Mouse (Mus musculus) 3T3-L1 (cell line): ENCODE data around the gene Dcaf10.
"Not testable (repeated sequence)": the region's sequence is repeated elsewhere in the genome, so short reads cannot be mapped to it uniquely, and the experiment has no call there.

Experiments
- DNase-seq: peaks from one replicate; pipeline ENCODE4 v3.0.0-alpha.2; 2015; ENCODE audit warnings: low read depth, low spot score

The Dcaf10 gene

DNA sequence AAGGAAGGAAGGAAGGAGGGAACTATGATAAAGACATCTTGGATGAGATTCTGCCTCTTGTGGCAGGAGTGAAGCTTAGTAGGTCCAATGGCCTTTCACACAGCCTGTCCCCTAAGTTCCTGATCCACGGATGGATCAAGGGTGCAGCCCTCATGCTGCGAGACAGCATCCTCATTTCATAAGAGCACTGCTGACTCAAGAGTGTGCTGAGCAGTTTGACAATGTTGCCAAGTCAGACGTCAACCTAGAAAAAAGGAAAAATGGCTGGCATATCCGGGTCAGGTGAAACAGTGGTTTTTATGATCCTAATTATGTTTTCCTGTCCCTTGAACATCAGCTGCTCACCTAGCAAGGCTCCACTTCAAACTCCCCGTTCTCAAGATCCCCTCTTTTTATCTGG lies 51.8 kb downstream of the Dcaf10 start:
- no peak for DNase-seq

DNA sequence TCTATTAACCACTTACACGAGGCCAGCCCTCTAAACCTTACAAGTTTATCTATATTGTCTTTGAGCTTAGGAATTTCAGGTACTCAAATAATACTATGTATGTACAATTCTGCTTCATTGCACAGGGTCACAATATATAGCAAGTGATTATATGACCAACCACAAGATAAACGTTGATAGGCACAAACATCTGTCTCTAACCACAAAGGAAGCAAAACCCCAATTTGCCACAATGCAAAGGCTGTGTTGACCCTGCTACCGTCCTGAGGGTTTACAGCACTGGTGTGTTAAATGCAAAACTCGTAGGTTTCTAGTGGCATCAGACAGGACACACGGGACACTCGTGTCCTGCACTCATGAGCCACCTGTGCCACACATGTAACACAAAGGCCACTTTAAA lies 54.3 kb downstream of the Dcaf10 start:
- not testable (repeated sequence) for DNase-seq

DNA sequence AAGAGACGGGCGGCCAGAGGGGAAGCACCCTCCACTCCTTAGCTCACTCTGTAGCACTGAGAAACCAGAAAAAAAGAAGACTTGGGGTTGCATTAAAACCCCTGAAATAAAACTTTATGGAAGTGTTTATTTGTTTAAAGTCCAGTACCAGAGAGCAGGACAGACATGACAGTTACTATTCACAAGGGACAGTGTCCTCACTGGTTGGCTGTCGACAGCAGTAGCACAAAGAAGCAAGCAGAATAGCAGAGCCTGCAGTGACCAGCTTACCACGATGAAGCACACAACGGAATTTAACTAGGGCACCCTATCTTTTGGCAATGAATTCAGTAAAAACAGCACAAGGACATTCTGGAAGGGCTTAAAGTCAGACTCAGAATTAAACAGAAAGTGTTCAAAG lies 56.4 kb downstream of the Dcaf10 start:
- not testable (repeated sequence) for DNase-seq

DNA sequence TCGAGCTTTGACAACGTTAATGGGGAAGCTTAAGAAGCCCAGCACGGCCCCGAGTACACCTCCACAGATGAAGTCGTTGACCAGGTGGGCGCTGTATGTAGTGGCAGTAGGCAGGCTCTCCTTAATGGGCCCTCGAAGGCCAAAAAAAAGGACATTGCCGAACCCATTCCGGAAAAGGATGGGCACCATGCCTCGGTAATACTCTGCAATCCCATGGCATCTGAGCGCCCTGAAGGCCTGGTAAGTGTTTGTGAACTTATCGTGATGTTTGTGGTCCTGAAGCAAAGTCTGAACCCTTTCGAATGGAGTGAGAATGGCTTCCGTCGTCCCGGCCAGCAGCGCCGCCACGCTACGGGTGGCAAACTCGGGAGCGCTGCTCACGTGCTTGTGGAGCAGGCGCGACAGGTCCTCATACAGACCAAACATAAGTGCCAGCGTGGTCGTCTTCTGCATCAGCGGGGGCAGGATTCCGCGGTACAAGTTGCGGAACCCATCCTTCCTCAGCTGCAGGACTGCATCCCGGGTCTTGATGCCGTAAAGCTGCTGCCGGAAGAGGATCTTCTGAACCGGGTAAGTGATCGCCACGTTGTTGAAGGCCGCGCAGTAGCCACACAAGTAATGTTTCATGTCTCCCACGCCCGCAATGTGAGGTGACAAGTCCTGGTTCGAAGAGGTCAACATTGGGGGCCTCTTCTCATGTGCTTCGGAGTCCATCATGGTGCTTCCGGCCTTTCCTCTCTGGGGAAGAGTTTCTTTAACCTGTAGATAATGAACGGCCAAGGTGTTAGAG lies 57.7 kb downstream of the Dcaf10 start:
- DNase-seq = no peak

DNA sequence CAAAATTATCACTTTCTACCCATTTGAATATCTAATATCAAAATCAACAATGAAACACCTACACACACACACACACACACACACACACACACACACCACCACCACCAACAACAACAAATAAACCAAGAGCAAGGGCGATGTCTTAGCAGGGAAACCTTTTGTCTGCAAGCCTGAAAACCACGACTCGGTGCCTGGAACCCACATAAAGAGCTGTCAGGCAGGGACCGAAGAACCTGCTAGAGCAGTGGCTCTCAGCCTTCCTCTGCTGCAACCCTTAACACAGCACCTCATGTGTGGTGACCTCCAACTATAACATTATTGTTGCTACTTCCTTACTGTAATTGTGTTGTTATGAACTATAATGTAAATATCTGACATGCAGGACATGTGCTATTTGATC lies 60.4 kb downstream of the Dcaf10 start:
- no peak for DNase-seq

DNA sequence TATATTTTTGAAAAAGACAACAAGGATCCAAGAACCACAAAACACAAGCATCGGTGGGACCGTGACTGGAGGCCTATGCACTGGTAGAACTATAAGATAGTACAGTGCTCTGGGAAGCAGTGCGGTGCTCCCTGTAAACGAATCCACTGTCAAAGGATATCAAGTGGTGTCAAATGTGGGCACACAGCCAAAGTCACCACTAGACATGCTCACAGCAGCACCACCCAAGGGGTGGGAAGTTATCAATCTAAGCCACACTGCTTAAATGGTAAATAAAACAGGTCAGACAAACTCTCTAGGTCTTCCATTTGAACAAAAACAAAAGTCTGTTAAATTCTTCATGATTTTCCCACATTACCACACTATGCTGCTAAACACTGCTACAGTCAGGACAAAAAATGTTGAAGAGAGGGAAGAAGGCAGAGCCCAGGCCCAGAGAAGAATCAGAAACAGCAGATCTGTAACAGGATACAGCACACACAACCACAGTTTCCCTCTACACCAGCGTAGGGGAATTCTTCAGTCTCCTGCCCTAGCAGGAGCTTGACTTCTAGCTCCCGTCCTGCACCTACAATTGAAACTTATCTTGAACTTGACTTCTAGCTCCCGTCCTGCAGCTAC lies 61.1 kb downstream of the Dcaf10 start:
- no peak for DNase-seq

DNA sequence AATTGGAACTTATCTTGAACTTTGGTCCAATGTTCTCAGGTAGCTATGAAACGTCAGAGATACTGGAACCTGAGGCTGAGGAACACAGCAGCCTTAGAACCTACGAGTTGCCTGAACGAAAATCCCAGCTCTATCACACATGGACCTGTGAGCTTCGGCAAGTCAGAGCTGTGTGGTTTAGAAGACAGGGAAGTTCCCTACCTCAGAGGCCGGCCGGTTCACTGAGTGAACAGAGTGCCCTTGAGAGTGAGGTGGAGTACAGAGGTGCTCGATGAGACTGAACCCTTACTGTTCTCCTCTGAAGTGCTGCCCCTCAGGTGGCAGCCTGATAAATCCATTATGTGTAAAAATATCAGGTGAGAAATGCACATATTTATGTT lies 61.6 kb downstream of the Dcaf10 start:
- DNase-seq = no peak

DNA sequence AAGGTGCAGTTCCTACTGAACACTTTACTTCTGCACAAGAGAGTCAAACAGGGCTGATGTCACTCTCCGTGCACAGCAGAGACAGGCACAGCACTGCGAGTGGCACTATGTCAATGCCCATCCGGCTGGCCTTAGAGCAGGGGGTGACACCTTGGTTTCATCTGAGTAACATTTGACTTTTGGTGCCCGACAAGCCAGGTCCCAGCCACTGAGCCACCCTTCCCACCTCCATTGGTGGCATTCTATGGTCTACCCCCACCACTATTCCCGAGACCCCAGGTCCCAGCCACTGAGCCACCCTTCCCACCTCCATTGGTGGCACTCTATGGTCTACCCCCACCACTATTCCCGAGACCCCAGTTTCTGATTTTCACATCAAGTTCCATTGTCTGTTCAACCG lies 62.2 kb downstream of the Dcaf10 start:
- DNase-seq = no peak

DNA sequence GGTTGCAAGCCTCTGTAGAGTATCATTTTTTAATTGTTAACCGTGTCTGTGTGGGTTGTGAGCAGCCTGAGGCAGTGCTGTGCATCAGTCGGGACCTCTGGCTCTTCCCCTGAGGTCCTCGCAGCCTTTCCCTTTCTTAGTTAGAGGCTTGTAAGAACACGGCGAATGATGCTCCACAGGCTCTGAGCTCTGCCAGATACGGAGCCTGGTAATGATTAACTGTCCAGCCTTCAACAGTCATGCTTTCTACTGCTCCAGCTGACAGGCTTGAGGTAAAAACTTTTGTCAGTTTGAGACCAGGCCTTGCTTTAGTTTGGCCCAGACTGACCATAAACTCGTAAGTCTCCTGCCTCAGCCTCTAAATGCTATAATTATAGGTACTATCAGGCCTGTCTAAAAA lies 63.4 kb downstream of the Dcaf10 start:
- DNase-seq = no peak

DNA sequence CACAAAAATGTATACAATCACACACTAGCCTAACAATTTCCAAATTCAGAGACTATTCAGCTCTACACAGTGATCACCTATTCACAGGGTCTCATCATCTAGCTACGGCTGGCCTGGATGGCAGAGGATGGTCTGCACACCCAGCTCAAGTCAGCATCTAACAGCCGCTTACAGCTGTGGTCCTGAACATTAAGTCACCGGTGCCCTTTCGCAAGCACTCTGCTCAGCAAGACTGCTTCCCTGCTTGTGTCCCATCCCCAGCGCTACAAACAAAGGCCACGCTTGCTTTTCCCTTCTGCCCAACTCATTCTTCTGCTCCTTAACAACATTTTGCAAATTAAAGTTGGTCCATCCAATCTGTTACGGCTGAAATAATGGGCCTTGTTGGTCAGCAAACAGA lies 64.5 kb downstream of the Dcaf10 start:
- DNase-seq = no peak

DNA sequence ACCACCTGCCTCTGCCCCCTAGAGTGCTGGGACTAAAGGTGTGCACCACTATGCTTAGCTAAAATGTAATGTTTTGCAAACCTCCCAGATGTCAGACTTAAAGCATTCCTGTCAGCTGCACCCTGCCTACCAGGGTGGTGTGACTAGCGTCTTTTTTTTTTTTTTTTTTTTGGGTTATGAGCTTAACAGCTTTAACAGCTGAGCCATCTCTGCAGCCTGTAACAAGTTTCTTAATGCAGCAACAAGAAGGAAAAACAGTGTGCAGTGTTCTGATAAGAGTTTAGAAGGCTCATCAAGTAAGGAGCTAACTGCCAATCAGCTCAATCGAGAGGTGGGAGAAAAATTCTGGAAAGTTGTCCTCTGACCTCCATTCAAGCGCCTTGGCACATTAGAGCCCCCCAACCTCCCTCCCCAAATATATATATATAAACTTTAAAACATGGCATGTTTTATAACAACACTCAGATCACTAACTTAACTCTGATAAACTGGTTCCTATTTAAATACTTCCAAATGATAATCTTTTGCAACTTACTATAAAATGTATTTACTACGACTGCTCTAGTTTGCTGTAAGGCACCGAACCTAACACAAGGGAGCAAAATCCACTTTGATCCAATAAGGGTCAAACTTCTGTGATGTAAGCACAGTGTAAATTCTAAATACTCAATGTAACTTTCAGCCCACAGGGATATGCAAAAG lies 65.3 kb downstream of the Dcaf10 start:
- DNase-seq = no peak

DNA sequence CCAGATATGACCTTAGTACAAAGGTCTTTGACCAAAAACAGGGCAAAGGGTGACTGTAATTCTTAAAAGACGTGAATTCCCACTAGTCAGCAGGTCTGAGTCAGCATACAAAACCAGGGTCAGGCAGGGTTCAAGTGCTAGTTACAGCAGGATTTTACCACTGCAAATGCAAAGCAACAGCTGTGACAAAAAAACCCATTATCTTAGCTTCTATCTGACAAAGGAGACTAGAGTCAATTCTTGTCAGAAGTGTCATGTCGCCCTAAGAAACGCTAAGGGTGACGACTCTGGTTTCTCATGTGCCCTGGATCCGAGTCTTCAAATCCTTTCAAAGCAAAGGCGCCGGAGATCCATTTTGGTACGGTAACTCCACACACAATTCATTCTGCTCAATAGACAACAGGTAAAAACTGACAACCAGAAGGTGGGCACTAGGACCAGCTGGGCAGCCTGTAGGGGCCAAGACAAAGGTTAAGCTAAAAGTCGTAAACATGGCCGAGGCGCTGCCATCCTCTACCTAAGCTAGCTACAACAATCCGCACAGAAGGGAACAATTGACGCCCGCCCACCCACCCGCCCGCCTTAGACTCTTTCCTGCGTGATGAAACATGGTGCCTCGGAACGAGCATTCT lies 65.9 kb downstream of the Dcaf10 start:
- DNase-seq = peak; percentile 72

DNA sequence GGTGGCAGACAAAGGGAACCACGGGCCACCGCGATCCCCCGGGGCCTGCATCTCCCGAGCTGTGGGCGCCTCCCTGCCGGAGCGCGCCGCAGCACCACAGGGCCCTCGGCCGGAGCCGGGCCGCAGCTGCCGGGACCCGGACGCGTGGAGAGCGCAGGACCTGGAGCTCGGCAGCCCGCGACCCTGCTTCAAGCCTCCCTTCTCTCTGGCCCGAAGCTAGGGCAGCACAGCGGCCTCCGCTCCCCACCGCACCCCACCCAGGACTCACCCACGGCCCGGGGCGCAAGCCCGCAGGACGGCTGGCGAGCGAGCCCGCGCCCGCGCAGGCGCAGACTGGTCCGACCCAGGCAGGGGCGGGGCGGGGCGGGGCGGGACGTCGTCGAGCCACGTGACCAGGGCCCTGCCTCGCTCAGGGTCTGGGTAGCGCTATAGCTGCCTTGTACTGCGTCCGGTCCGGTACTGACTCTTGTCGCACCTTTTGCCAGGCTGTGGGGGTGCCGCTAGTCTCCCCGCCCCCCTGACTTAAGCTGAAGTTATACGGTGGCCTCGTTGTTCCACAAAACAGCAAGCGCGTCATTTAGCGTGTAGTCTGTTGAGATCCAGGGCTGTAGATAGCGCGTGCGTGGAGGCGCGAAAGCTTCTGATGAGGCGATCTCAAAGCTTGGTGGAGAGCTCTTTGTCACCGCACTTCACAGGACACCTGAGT lies 66.7 kb downstream of the Dcaf10 start, which contains the start of gene Slc25a51:
Slc25a51 (minus strand) TSS at position 340 of the 706 bp plus-strand sequence.
- DNase-seq = peak; percentile 92

DNA sequence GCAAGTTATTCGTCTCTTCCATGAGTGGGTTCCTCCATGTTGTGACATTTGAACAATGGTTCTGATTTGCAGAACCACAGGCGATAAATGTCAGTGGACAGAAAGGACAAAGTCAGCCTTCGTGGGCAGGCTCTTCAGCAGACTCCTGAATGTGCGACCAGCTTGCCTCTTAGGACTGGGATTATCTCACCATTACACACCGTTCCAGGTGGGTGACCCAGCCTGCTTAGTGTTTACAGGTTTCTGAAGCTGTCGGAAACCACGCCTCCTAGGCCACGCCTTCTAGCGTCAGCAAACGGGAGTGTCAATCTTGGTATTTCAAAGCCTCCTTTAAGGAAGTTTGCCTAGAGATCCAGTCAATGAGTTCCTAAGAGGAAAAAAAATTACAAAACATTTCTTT lies 67.4 kb downstream of the Dcaf10 start:
- peak; percentile 89 for DNase-seq

DNA sequence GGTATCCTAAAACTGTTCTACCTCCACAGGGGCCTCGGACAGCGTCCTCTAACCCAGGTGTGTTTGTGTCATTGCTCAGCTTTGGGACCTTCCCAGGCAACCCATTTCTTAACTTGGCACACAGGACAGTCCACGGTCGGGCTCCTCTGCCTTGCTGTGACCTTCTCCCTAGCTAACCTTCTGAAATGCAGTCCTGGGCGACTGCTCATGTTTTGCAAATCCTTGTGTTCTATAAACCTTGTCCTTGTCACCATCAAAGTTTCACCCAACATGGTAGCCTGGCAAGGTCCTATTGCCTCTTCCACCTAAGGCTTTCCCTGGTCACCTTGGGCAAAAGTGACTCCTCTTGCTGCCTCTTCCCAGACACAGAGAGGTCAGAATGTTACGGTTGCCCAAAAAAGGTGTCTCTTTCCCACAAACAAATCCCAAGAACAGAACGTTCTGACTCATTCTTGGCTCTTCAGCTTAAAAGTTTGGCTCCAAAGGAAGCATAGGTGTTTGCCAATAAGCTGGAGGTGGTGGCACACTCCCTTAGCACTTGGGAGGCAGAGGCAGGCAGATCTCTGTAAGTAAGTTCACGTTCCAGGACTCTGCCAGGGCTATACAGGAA lies 69.4 kb downstream of the Dcaf10 start:
- no peak for DNase-seq

DNA sequence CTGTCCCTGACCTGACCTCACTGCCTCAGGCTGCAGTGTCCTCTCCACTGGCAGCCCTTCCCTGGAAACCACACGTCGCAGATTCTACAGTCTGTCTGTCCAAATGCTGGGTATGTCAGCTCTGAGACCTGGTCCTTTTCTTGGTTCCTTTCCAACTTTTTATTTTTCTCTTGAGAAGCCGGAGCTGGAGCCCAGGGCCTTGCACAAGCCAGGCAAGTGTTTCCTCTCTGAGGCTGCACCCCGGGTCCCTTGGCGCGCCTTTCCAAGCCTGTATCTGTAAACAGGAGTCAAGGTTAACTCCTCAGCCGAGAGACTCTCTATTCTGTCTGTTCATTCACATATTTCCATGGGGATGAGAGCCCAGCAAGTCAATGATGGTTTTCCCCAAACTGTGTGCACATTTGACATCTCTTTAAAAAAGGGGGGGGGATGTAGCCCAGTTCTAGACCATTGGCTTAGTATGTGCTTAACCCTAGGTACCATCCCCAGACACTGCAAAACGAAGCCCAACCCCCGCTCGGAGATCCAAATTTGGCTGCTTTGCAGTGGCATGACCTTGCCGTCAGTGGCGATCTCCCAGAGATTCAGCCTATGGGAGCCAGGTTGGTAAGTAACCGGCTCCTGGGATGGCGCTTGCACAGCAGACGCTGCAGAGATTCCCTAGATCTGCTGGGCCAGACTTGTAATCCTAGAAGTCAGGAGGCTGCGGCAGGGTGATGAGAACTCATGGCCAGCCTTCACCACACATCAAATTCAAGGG lies 70.7 kb downstream of the Dcaf10 start:
- DNase-seq = no peak

DNA sequence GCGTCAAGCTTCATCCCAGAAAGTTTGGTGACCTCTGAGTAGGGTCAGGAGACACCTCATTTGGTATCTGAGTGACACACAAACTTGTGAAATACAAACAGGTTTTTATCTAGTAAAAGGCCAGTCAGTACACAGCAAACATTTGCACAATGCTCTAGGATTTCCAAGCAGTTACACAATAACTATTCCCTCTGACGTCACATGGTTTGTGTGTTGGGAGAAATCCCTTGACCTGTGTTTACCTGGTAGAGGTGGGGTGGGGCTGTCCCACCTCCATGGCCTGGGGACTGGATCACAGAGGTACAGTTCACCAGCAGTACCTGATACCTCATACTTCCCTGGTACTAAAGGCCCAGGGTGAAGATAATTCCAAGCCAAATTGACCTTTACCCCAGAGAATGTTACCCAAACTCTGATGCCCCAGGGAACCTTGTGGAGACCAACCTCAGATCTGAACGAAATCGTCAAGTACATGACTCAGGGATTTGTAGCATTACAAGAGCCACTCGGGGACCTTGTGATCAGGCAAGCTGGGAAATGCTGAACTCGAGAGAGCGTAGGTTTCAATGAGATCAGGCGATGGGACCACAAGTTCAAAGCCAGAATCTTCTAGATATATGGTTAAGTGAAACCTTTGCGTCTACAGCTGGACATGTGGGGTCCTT lies 71.9 kb downstream of the Dcaf10 start:
- DNase-seq = no peak

DNA sequence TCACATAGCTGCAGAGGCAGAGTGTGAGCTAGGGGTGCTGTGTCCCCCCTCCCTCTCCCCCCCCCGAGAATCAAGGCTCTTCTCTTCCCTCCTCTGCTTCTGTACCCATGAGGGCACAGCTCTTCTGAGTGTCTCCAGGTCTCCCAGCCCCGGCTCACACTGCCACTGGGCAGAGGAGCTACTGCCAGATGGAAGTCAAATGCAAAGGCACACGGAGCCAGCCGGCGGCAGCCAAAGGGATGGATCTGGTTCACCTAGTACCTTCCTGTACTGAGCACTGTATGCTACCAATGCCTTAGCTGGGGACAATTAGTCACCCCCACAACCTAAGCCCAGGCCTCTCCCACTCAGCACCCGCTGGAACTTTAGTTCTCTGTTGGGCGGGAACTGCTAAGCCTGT lies 74.4 kb downstream of the Dcaf10 start:
- DNase-seq = no peak

DNA sequence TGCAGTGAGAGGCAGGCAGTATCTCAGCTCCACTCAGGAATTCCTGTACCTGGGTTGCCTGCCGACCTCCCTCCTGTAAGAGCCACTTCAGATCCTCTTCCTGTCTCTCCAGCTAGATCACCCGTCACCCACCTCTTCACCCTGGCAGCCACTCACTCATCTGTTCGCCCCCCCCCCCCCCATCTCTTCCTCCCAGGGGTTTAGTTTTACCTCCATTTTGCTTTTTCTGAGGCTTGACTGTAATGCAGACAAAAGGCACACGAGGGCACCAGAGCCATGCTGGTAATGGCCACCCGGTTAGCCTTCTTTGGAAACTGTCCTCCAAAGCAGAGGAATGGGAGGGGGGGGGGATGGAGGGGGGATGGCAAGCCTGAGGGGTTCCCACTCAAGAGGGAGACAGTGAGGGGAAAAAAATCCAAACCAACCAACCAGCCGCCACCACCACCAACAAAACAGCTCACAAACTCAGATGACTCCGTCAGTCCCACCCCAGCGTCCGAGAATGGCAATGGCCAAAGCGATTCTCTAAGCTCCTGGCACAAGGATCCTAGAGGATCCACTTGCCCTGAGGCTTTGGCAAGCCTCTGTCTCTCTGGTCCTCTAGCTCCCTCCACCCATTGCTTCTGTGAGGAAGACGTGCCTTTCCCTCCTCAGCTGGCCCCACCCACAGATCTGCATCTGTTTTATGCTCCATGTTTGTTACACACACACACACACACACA lies 76.5 kb downstream of the Dcaf10 start:
- DNase-seq = peak; percentile 67
